Mouse (Mus musculus) neural tube, embryonic 11.5 days (tissue): ENCODE measurements around the gene Il18rap. TPM values are rescaled to one million over a fixed set of nuclear protein-coding genes. Genes with fewer than 3 reads are reported as not detected.

Experiments
- ATAC-seq: fragments of 200-750 bp; cut with Nextera tagmentation; 2 replicates; pipeline ENCODE4 v1.8.0; 2017; ENCODE audit warnings: moderate number of reproducible peaks, mild to moderate bottlenecking, moderate TSS enrichment, moderate library complexity; ENCODE audit not compliant: insufficient read depth, low FRiP score, low TSS enrichment
- DNase-seq: peaks from one replicate; pipeline ENCODE4 v3.0.0-alpha.2; 2015; ENCODE audit warnings: low spot score
- H3K27ac ChIP-seq: fragments of 300-500 bp; sonication (generic); 2 replicates; pipeline ENCODE4 v1.5.1; 2014; ENCODE audit warnings: low read depth, mild to moderate bottlenecking, low read length
- H3K27me3 ChIP-seq: fragments of 300-500 bp; sonication (generic); 2 replicates; pipeline ENCODE4 v1.6.1; 2014; ENCODE audit warnings: mild to moderate bottlenecking, low read length, mixed read lengths; ENCODE audit not compliant: control insufficient read depth, insufficient read depth
- H3K36me3 ChIP-seq: fragments of 300-500 bp; sonication (generic); 2 replicates; pipeline ENCODE4 v1.6.1; 2014; ENCODE audit warnings: mild to moderate bottlenecking, low read length, moderate library complexity, mixed read lengths; ENCODE audit not compliant: control insufficient read depth, insufficient read depth
- H3K4me1 ChIP-seq: fragments of 300-500 bp; sonication (generic); 2 replicates; pipeline ENCODE4 v1.6.1; 2014; ENCODE audit warnings: low read length, mixed read lengths; ENCODE audit not compliant: control insufficient read depth, insufficient read depth
- H3K4me2 ChIP-seq: fragments of 300-500 bp; sonication (generic); 2 replicates; pipeline ENCODE4 v1.6.1; 2014; ENCODE audit warnings: low read depth, mild to moderate bottlenecking, moderate library complexity
- H3K4me3 ChIP-seq: fragments of 300-500 bp; sonication (generic); 2 replicates; pipeline ENCODE4 v1.5.1; 2014; ENCODE audit warnings: low read depth, low read length
- H3K9ac ChIP-seq: fragments of 300-500 bp; sonication (generic); 2 replicates; pipeline ENCODE4 v1.6.1; 2014; ENCODE audit warnings: mild to moderate bottlenecking, low read length
- H3K9me3 ChIP-seq: fragments of 300-500 bp; sonication (generic); 2 replicates; pipeline ENCODE4 v1.6.1; 2016; ENCODE audit warnings: low read length; ENCODE audit not compliant: control insufficient read depth
- WGBS: fragments of 180-500 bp; shearing (Covaris S2); extraction: QIAGEN DNeasy Blood & Tissue Kit; methylation state at CpG from one replicate; pipeline ENCODE4 v1.1.7; 2014; 5-methylcytosine and 5-hydroxymethylcytosine counted together
- polyA plus RNA-seq: library from polyadenylated mRNA; unstranded; fragments of >200 nt; fragmentation: Nextera tagmentation; extraction: Ambion mirVana; gene quantifications from 2 replicates; pipeline ENCODE4 v1.2.1, GENCODE M21; 2014

The Il18rap gene
- polyA plus RNA-seq = 0.13 and 0.18 TPM in 2 replicates

DNA sequence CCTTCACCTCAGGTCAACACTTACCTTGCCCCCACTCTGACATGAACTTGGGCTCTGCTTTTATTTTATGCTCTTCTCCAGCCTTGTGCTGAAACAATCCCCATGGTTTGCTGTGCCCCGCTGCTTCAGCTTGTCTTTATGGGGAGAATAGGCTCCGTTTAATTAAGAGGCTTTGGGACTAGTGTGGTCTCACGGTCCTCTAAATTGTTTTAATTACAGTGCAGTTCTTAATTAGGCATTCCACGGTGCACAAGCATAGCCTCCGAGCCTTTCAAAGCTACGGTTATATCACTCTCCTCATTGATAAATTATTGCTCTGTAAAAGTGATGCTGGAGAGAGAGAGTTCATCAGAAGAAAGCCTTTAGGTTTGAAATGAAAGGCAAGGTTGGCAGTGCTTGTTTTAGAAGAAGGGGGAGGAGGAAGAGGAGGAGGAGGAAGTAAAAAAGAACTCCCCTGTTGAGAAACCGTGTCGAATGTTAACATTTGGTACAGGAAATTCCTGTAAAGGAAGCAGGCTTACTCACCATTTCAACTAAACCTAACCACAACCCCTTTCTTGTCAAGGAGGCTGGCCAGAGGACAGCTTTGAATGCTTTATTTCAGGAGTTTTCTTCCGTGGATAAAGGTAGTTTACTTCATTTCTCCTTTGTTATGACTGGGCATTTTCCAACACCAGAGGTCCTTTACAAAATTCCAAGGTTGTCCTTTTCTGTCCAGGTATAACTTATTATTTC, at the start of gene Il18rap:
TSS of gene Il18rap (plus strand) at position 512 of the 735 bp plus-strand sequence.
- Histone ChIP-seq H3K4me2 (no peak within 1 kb of the TSS), H3K9me3 (no peaks in the 10 kb centered on the region), H3K4me3 (no peak within 1 kb of the TSS), H3K27ac (no peak within 1 kb of the TSS), H3K9ac (no peak within 1 kb of the TSS), H3K36me3 (no peaks in the 10 kb centered on the region), H3K27me3 (no peaks in the 10 kb centered on the region), H3K4me1 (no peaks in the 10 kb centered on the region)
- DNase-seq (no peak), ATAC-seq (no peak)
- 47% methylated on average over 9 of the region's 9 CpGs for WGBS

DNA sequence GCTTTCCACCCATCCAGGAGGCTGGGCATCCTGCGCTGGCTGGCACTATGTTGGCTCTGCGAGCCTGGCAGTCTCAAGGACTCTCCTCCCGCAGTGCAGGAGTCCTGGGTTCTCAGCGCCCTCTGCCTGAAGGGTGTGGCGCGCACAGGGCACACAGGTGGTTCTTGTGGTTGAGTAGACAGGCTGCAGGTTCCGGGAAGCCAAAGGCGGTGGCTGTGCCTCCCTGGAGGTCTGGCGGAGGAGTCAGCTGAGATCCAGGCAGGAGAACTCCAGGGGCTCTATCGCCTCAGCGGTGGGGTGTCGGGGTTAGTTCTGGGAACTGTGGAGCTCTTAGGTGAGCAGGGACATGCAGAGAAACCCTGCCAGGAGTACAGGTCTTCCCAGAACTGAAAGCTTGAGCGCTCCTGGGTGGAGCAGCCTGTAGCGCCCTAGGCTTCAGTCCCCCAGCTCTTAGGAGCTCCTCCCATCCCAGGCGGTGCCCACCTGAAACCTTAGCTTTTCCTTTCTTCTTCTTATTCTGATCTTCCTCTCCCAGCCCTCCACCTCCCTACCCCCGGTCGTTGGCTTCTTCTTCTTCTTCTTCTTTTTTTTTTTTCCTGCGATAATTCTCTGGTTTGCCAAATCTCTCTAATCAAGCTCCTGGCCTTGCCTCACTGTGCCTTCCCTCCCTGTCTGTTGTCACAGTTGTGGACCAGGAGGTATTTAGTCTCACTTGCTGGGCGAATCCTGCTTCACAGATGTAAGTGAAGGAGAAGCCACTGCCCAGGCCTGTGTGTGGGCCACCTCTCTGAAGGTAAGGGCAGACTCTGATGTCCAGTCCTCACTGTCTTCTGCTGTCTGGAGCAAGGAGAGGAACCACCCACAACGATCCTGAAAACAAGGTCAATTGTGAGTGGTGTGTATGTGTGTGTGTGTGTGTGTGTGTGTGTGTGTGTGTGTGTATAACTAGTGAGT, 49.4 kb upstream of the Il18rap start, which contains the start of gene Il18r1:
TSS of gene Il18r1 (plus strand) at position 76 of the 954 bp plus-strand sequence.
- Histone ChIP-seq H3K4me1 (no peaks in the 10 kb centered on the region), H3K9ac (no peak within 1 kb of the TSS), H3K9me3 (no peaks in the 10 kb centered on the region), H3K27me3 (no peaks in the 10 kb centered on the region), H3K4me3 (no peak within 1 kb of the TSS), H3K4me2 (no peak within 1 kb of the TSS), H3K36me3 (no peaks in the 10 kb centered on the region), H3K27ac (no peak within 1 kb of the TSS)
- ATAC-seq (no peak), DNase-seq (no peak)
- 46% methylated on average over 20 of the region's 20 CpGs for WGBS

DNA sequence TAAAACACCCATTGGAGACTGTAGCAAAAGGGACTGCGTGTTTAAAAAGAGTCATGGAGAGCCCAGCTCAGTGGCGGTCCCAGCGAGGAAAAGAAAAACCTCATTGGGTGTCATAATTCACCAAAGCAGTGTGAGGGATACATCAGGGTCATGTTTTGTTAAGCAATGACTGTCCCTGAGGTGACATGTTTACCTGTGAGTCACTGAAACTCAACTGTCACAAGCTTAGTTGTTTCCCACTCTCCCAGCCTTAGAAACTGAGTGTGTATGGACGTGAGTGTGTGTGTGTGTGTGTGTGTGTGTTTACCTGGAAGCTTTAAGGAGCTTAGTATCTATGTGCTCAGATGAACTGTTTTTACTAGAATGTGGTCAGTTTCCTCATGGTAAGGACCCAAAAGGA, 47.9 kb upstream of the Il18rap start:
- WGBS = 85% methylated on average over 4 of the region's 4 CpGs
- Histone ChIP-seq H3K9ac (no peak overlapping the region), H3K36me3 (no peaks in the 10 kb centered on the region), H3K4me1 (no peaks in the 10 kb centered on the region), H3K27me3 (no peaks in the 10 kb centered on the region), H3K4me3 (no peak overlapping the region), H3K9me3 (no peaks in the 10 kb centered on the region), H3K4me2 (no peak overlapping the region), H3K27ac (no peak overlapping the region)
- ATAC-seq = no peak
- DNase-seq = no peak

DNA sequence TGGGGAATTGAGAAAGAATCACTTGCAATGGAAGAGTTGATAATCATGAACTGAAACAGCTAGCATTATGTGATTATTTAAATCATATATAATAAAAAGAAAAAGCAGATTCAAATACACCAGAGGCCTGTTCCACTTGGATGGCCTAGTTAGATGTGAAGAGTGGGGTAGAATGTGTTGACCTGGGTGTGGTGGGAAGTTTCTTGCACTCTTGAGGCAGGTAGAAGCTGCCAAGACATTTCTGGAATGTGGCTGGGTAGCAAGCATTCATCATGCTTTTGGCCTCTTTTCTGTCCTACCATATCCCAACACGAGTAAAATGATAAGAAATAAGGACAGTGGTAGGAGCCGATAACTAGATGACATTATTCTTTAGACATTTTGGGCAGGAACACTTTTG, 46.4 kb upstream of the Il18rap start:
- no peak overlapping the region for H3K27ac ChIP-seq
- H3K9ac ChIP-seq = no peak overlapping the region
- DNase-seq (no peak), ATAC-seq (no peak)
- H3K4me2 ChIP-seq = no peak overlapping the region
- WGBS = 83% methylated on average over 2 of the region's 2 CpGs
- no peaks in the 10 kb centered on the region for H3K36me3 ChIP-seq
- H3K4me3 ChIP-seq = no peak overlapping the region
- no peaks in the 10 kb centered on the region for H3K27me3 ChIP-seq
- no peaks in the 10 kb centered on the region for H3K9me3 ChIP-seq
- no peaks in the 10 kb centered on the region for H3K4me1 ChIP-seq

DNA sequence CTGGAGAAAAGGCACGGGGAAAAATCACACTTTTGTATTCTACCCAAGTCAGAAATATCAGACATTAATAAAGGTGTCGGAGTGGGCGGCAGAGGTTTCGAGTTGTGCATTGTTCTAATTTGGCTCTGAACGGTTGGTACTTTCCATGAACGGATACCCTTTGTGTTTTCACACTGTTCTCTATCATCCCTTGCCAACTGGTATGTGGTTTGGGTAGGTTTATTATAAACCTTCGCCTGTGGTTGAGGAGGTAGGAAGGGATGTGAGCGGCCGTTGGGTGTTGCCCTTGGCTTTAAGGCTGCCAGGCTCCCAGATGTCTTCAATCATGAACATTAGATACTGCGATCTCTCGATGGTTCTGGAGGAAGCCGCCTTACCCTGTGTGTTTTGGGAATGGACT, 45.3 kb upstream of the Il18rap start:
- Histone ChIP-seq H3K4me2 (no peak overlapping the region), H3K27me3 (no peaks in the 10 kb centered on the region), H3K9ac (no peak overlapping the region), H3K36me3 (no peaks in the 10 kb centered on the region), H3K4me1 (no peaks in the 10 kb centered on the region), H3K27ac (no peak overlapping the region), H3K4me3 (no peak overlapping the region), H3K9me3 (no peaks in the 10 kb centered on the region)
- ATAC-seq (no peak), DNase-seq (no peak)
- 92% methylated on average over 12 of the region's 12 CpGs for WGBS

DNA sequence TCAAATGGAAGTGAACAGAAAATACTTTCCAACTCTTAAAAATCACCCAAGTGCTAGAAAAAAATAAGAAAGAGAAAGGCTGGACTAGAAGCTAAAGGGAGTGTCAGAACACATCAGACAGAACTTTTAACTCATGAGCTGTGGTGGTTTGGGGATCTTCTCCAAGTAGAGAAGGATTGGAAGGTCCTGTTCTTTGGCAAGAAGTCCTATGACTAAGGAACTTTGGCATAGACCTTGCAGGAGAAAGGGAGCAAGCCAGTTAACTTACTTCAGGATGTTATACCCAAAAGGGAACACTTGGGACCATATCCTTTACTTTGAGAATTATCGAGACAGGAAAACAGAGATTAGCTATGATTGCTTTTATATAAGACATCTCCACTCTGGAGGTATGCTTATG, 42.8 kb upstream of the Il18rap start:
- Histone ChIP-seq H3K4me3 (no peak overlapping the region), H3K27me3 (no peaks in the 10 kb centered on the region), H3K4me1 (no peaks in the 10 kb centered on the region), H3K4me2 (no peak overlapping the region), H3K9ac (no peak overlapping the region), H3K9me3 (no peaks in the 10 kb centered on the region), H3K27ac (no peak overlapping the region), H3K36me3 (no peaks in the 10 kb centered on the region)
- ATAC-seq (no peak), DNase-seq (no peak)
- WGBS = 88% methylated on average over 1 of the region's 1 CpGs

DNA sequence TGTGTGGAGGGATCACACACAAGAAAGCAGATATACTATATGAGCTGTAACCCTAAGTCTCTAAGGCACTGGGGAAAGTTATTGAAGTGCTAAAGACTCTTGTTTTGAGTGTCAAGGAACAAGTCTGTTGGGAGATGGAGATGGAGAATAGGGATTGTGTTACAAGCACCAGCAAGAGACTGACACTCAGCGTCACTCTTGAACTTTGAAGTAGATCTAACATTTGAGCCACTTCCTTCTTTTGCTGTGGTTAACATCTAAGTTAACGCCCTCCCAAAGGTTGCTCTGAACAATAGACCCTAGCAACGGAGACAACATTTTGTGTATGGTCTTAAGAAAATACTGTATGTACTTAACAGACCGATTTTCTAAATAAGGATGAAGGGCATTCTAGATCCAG, 41.5 kb upstream of the Il18rap start:
- H3K36me3 ChIP-seq = no peaks in the 10 kb centered on the region
- H3K4me2 ChIP-seq = no peak overlapping the region
- H3K27ac ChIP-seq = no peak overlapping the region
- ATAC-seq = no peak
- no peaks in the 10 kb centered on the region for H3K27me3 ChIP-seq
- DNase-seq = no peak
- no peaks in the 10 kb centered on the region for H3K9me3 ChIP-seq
- no peaks in the 10 kb centered on the region for H3K4me1 ChIP-seq
- WGBS = 90% methylated on average over 4 of the region's 4 CpGs
- no peak overlapping the region for H3K9ac ChIP-seq
- no peak overlapping the region for H3K4me3 ChIP-seq

DNA sequence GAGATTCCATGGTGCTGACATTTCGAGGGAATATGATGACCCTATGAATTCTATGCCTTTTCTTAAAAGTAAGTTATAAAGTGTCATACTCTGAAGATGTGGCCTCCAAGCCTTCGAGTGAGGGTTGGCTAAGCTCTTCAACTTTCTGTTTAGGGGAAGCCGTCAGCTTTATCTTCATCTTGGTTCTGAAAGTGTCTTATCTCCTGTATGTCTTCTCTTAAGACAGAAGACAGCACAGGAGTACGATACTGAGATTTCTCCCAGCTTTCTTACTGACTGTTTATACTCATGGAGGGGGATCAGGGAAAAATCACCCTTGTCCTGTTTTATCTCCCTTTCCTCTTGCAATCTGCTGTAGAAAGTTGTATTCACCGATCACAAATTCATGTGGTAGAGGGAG, 40.8 kb upstream of the Il18rap start:
- ATAC-seq = no peak
- H3K36me3 ChIP-seq = no peaks in the 10 kb centered on the region
- H3K27me3 ChIP-seq = no peaks in the 10 kb centered on the region
- H3K27ac ChIP-seq = no peak overlapping the region
- H3K9ac ChIP-seq = no peak overlapping the region
- no peak overlapping the region for H3K4me2 ChIP-seq
- no peak for DNase-seq
- no peaks in the 10 kb centered on the region for H3K9me3 ChIP-seq
- H3K4me3 ChIP-seq = no peak overlapping the region
- WGBS = 87% methylated on average over 5 of the region's 5 CpGs
- no peaks in the 10 kb centered on the region for H3K4me1 ChIP-seq
